Mouse (Mus musculus): ENCODE measurements at regions not wholly inside any gene's neighbourhood (a gene's known extent, or its start where the extent isn't known, plus 50 kb on each side); places are given as distances from the start of the nearest gene placed in this dataset.

DNA sequence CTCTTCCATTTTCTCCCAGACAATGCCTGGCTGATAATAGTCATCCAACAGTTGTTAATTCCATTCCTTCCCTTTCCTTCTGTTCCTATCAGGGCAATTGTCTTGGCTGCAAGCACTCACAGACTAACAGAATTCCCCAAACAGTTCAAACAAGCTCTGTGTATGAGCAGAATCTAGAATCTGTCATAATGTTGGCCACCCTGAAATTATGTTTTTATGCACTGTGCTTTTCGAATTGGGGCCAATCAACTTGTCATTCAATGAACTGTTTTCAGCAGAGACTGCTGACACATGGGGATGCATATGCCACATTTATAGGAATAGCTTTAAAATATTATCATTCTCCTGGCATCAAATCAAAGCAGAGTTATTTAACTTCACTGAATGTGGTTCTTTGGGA is 235.8 kb upstream of the Tmtc4 start:
- DNase-seq (ENCODE audit: low spot score in 2 of 2), result no peak

- no peak for DNase-seq (ENCODE audit: low spot score in 2 of 2)
These were observed 226.4 kb upstream of the Tmtc4 start for GRCm38 (mm10) chr14:123210241-123210640.

GRCm38 (mm10) chr14:123202848-123203247 is 219.0 kb upstream of the Tmtc4 start:
- no peak for DNase-seq (ENCODE audit: low spot score in 2 of 2)

DNA sequence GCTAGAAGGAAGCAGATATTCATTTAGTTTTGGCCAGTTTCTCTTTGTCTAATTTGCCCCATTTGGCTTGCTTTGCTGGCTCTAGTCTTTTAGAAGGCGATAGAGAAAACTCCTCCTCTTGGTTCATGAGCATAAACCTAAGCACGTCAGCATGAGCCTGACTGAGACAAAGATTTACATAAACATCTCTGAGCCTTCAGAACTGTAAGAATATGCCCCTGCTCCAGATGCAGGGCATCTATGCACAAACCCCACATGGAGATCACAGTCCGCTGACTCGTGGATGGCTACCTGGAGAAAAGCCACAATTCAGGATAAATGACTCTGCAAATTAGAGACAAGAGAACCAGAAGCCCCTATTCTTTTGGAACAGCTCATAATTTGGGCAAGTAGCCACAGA is 218.5 kb upstream of the Tmtc4 start:
- peak in 1 of 2 experiments; percentile 7 for DNase-seq (ENCODE audit: low spot score in 2 of 2)

- DNase-seq (ENCODE audit: low spot score in 2 of 2), result peak; percentile 54 to 69
These were observed 217.8 kb upstream of the Tmtc4 start for GRCm38 (mm10) chr14:123201426-123202274.

GRCm38 (mm10) chr14:123199111-123199510 is 215.3 kb upstream of the Tmtc4 start:
- DNase-seq (ENCODE audit: low spot score in 2 of 2), result no peak

- DNase-seq (ENCODE audit: low spot score in 2 of 2), result no peak
These were observed 208.7 kb upstream of the Tmtc4 start for GRCm38 (mm10) chr14:123192574-123192973.

DNA sequence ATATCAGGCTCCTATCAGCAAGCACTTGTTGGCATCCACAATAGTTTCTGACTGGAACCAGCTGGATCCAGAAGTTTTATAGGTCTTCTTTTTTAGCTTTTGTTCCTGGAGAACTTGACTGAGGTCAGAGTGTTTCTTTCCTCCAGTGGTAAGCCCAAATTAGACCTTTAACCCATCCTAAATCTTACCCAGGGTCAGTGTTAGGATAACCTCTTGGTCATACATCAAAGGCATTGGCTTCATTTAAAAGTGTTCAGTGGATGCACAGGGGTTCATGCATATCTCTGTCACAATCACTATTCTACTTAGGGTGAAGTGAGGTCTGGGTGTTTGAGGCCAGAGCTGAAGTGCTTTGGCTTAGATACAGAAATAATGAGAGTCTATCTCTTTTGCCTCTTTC is 206.9 kb upstream of the Tmtc4 start:
- DNase-seq (ENCODE audit: low spot score in 2 of 2), result no peak

DNA sequence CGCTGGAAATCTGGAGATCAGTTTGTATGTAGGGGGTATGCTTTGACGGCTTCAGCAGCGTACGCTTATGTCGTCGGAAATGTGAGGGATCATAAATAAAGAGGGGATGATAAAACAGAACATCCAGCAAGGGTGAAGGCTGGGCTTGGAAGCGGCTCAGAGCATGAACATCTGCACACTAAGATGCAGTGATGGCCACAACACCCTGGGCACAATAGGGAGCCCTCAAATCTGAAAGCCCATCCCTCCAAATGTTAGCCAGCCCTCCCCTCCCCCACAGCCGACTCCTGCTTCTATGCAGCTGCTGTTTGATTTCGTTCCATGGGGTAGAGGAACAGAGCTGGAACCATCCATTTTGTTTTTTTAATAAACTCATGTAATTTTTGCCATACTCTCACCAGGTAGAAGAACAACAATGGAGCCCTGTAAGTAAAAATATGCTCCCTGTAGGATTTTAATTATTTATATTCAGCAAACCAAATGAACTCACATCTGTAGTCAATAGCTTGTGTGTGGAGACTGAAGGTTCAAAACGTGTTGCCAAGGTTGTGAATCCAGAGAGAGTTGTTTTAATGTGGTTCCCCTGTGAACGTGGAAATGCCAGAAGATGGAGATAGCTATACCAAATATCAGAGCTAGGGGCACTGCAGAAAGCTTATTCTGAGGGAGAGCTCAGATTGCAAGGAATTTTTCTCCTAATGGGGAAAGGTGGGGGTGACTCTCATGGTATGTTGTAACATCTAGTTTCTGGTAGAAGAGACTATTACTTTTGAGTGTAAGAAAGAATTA is 203.6 kb upstream of the Tmtc4 start:
- DNase-seq (ENCODE audit: low spot score in 2 of 2), result no peak

DNA sequence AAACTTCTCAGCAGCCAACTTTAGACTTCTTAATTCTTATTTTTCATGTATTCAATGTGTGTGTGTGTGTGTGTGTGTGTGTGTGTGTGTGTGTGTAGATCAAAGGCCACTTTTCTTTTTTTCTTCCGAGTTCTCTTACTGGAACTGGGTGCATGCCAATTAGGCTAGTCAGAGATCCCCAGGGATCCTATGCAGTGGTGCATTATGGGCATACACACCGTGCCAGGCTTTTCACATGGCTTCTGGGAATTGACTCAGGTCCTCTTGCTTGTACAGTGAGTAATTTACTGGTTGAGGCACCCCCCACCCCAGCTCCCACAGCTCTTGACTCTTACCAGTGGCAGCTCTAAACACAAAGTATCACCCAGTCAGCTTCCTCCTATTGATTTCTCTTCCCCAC is 189.3 kb upstream of the Tmtc4 start:
- DNase-seq (ENCODE audit: low spot score in 2 of 2), result no peak

DNA sequence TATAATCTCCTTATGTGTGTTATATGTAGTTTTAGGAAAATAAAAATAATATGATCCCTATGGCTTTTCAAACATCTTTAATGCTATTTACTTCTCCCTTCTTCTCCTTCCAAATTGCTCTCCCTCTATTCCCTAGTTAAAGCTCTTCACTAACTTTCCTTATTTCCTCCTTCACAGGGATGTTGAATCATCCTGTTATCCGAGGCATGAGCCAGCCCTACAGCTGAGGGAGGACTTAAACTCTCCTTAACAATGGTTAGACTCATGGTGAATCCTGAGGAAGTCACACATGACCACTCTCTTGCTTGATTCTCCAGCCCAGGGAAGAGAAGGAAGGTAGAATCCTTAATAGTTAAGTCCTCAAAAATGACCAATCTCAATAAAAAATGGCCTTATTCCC is 188.0 kb upstream of the Tmtc4 start:
- no peak for DNase-seq (ENCODE audit: low spot score in 2 of 2)

DNA sequence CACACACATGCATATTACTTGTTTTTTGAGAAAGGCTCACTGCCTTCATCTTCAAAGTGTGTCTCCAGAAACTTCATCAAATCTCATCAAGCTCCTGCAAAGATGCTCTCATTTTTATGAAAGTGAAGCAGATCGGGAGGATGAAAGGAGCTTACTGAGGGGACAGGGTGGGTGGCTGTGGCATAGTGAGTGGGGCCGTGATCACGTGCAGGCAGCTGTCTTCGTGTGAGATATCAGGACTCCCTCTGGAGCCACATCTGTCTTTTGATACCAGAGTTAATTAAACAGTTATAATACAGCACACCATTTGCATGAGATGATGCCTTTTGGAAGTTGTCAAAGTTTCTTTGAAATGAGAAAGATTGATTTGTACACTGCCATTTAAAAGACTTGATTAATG is 180.0 kb upstream of the Tmtc4 start:
- no peak for DNase-seq (ENCODE audit: low spot score in 2 of 2)

GRCm38 (mm10) chr14:123143489-123144046 is 159.7 kb upstream of the Tmtc4 start:
- DNase-seq (ENCODE audit: low spot score in 2 of 2), result no peak

DNA sequence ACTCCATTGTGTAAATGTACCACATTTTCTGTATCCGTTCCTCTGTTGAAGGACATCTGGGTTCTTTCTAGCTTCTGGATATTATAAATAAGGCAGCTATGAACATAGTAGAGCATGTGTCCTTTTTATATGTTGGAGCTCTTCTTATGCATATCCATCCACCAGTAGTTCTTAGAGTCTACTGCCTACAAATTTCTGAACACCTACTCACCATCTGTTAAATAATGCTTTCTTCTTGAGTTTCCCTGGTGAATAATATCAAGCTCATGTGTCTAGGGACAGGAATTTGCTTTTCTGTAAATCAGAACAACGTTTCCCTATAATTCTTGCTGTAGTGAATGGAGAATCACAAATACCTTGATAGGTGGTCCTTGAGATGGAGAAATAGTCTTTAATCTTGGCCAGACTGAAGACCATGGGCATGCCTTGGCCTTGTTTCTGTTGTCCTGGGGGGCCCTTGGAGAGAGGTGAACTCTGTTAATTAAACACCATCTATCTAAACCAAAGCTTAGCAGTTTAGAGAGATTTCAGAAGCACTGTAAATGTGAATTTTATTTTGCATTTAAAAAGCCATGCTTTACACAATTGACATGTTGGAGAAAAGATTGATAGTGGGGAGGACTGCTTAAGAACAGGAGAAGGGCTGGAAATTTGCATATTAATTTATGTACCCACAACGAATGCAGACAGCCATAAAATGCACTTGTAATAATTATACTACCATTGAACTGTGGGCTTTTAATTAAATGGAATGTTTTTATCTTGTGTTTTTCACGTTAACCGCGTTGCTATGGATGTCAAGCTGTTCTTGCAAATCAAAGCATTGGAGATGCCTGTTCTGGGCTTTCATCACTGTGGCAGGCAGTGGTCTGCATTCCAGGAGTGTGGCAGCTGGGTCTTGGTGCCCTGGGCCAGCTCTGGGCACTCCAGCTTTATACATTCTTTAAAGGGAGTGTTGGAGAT is 155.2 kb upstream of the Tmtc4 start:
- no peak for DNase-seq (ENCODE audit: low spot score in 2 of 2)

DNA sequence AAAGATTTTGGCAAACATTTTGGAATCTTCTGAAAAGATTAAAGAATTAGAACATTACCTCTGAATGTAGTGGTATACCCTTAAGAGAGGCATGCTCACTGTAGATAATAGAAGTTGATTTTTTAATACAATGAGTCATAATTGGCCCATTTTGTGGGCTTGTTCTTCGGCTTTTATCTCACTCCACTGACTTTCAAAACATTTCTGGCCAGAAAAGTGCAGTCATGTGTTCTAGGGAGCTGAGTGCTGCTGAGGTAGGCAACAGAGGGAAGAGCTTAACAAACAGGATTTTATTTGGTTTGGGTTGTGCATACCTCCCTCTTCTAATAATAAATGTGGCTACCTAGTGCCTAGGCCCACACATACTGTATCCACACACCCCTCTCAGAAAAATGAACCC is 150.1 kb upstream of the Tmtc4 start:
- DNase-seq (ENCODE audit: low spot score in 2 of 2), result no peak

DNA sequence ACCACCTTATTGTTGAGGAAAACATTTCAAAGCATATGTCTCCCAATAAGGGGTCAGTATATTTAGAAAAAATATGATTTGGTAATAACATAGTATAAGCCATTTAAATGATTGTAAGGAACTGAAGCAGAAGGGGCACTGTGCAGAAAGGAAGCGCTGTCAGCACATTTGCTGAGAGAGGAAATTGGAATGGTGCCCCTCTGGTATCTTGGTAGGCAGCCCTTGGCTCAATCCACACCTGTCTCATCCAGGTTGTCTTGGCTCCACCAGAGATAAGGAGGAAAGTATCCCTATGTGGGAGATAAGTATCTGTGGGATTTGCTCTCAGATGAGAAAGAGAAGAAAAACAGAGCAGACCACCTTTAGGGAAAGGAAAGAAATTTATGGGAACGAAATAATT is 136.5 kb upstream of the Tmtc4 start:
- no peak for DNase-seq (ENCODE audit: low spot score in 2 of 2)

GRCm38 (mm10) chr14:123116337-123116736 is 132.5 kb upstream of the Tmtc4 start:
- no peak for DNase-seq (ENCODE audit: low spot score in 2 of 2)

DNA sequence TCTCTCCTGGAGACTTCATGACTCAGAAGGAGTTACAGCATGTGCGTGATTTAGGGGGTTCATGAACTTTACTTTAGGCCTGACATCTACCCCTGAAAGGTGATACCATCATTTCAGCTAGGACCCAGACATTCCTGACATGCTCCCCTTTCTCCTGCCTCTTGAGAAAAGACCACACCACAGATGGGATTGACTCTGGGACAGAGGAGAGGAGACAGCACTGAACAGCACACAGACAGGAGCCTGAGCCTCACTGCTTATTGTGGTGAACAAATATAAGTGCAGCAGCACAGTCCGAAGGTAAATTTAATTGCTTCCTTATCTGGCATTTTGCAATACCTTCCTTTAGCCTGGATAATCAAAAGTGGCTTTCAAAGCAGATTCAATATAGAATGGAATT is 126.7 kb upstream of the Tmtc4 start:
- no peak for DNase-seq (ENCODE audit: low spot score in 2 of 2)

DNA sequence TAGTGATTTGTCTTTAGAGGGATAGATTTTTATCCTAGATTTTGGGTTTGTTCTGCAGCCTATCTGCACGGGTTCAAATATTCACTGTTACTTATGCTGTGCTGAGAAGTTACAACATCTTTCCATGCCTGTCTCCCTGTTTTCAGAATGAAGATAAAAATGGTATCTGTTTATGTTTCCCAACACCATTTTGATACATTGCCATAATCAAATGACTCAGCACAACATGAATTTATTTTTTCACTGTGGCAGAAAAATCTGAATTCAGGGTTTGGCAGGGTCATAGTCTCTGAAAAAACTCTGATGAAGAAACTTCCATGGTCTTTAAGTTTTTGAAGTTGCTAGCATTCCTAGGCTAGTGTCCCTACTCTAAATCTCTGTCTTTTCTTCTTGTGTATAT is 116.5 kb upstream of the Tmtc4 start:
- no peak for DNase-seq (ENCODE audit: low spot score in 2 of 2)

DNA sequence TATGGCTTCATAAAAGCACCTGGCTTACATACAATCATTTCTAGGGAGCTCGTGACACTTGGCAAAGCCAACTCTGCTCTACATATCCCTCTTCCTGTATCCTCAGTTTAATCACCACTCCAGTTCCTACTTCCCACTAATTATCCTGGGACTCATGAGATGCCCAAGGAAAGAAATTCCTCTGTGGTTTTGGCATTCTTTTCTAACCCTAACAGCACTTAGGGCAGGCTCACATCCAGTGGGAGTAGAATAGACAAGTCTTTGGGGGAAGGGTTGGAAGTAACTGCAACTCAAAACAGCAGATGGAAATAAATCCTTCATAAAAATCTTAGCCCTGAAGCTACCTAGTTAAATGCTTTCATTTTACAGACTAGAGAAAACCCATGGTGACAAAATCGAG is 112.3 kb upstream of the Tmtc4 start:
- DNase-seq (ENCODE audit: low spot score in 2 of 2), result no peak

GRCm38 (mm10) chr14:123082065-123082464 is 98.2 kb upstream of the Tmtc4 start:
- DNase-seq (ENCODE audit: low spot score in 2 of 2), result no peak
